Mouse (Mus musculus) stomach, adult 2 months (tissue): ENCODE measurements around the gene Lrrc51. TPM values are rescaled to one million over a fixed set of nuclear protein-coding genes. Genes with fewer than 3 reads are reported as not detected.

Experiments
- polyA plus RNA-seq: library from polyadenylated mRNA; depleted of rRNA; stranded (reverse); fragments of >200 nt; gene quantifications from 2 replicates; pipeline ENCODE4 v1.2.3, GENCODE M21; 2012; rRNA removed

Gene Lrrc51
- polyA plus RNA-seq = 2.9 and 4.7 TPM in 2 replicates

GRCm38 (mm10) chr7:101933751-101934240 lies at the start of gene Lrrc51, which contains the start of gene Numa1:
Gene Lrrc51, minus strand, starts transcription at chr7:101933895.
Gene Numa1, plus strand, starts transcription at chr7:101934111.

GRCm38 (mm10) chr7:101906287-101906681 lies 27.4 kb downstream of the Lrrc51 start, which contains the start of gene Tomt:
Gene Tomt, minus strand, starts transcription at chr7:101906359.

GRCm38 (mm10) chr7:101905561-101906286 lies 28.0 kb downstream of the Lrrc51 start, which contains the start of gene Lamtor1:
Gene Lamtor1, plus strand, starts transcription at chr7:101905904.

GRCm38 (mm10) chr7:101870629-101871028 lies 63.1 kb downstream of the Lrrc51 start, which contains the start of gene Folr1:
Gene Folr1, minus strand, starts transcription at chr7:101870788.

GRCm38 (mm10) chr7:101863415-101863814 lies 70.3 kb downstream of the Lrrc51 start, which contains the start of gene Anapc15:
Gene Anapc15, plus strand, starts transcription at chr7:101863715.

Other genes with a start within 250 kb of the Lrrc51 start
- 0.84 and 1.1 TPM in 2 replicates for gene Phox2a, start 115.6 kb downstream of the Lrrc51 start, polyA plus RNA-seq
- gene Inppl1, start 95.7 kb downstream of the Lrrc51 start, polyA plus RNA-seq = 74.6 and 87.9 TPM in 2 replicates
- 5.5 and 6.8 TPM in 2 replicates for gene Folr2, start 76.7 kb downstream of the Lrrc51 start, polyA plus RNA-seq
- 34.4 and 45.5 TPM in 2 replicates for gene Anapc15, start 70.2 kb downstream of the Lrrc51 start, polyA plus RNA-seq
- gene Folr1, start 63.1 kb downstream of the Lrrc51 start, polyA plus RNA-seq = 0.87 and 1.6 TPM in 2 replicates
- 136 and 171 TPM in 2 replicates for gene Lamtor1, start 28.0 kb downstream of the Lrrc51 start, polyA plus RNA-seq
- gene Tomt, start 27.5 kb downstream of the Lrrc51 start, polyA plus RNA-seq = 0.04 TPM in 1 of 2 replicates, not detected in the other
- gene Numa1, start 216 bp upstream of the Lrrc51 start, polyA plus RNA-seq = 30.8 and 33.0 TPM in 2 replicates
- gene Il18bp, start 84.8 kb upstream of the Lrrc51 start, polyA plus RNA-seq = 1.9 and 2.6 TPM in 2 replicates
- gene Rnf121, start 131.6 kb upstream of the Lrrc51 start, polyA plus RNA-seq = 10.6 and 12.9 TPM in 2 replicates
- 9.8 and 11.4 TPM in 2 replicates for gene Xndc1, start 131.6 kb upstream of the Lrrc51 start, polyA plus RNA-seq
- 0.27 and 0.56 TPM in 2 replicates for gene Xntrpc, start 131.8 kb upstream of the Lrrc51 start, polyA plus RNA-seq
- 0.38 and 0.76 TPM in 2 replicates for gene Trpc2, start 149.2 kb upstream of the Lrrc51 start, polyA plus RNA-seq
- 2.2 and 4.2 TPM in 2 replicates for gene Art1, start 167.8 kb upstream of the Lrrc51 start, polyA plus RNA-seq
- 0.16 and 0.40 TPM in 2 replicates for gene Art5, start 175.6 kb upstream of the Lrrc51 start, polyA plus RNA-seq
- gene Chrna10, start 182.9 kb upstream of the Lrrc51 start, polyA plus RNA-seq = 0.04 and 0.08 TPM in 2 replicates